ENCODE assay signal across 15 mouse cellular contexts in the genomic region with DNA sequence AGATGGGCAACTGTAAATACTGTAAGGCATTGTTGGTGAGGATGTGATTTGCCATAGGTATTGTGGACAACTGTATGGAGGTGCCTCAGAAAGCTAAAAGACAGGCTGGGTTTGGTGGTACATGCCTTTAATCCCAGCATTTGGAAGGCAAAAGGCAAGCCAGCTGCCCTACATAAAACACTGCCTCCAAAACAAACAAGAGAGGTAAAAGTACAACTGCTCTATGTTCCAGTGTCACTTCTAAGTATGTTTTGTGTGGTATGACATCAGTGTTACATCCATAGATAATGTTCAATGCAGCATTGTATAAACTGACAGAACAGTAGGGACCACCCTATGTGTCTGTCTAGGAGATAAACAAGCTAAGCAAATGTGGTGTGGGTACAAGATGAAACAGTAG. TPM values are rescaled to one million over a fixed set of nuclear protein-coding genes. Genes with fewer than 3 reads are reported as not detected.
A peak's percentile ranks its signal among the peaks of the same experiment; 100 is the strongest.
DNase-seq lines count a peak whose midpoint lies in the region; ATAC-seq and TF ChIP-seq lines count a peak whose summit lies in the region.
"Had no signal": no experiment of that assay in that cellular context is flagged by ENCODE, and none has a peak within 500 bp of the region (broad histone marks: within the 10 kb centered on the region; RNA-seq: fewer than 3 reads in every experiment).

No protein-coding gene starts in this region.

- no peak overlapping the region for H3K9ac ChIP-seq in liver, adult 2 months (ENCODE audit: low read depth, low read length)
- H3K9ac ChIP-seq in liver, embryonic 11.5 days (ENCODE audit: low read depth, low read length): no peak overlapping the region
- H3K9ac ChIP-seq: embryonic facial prominence, embryonic 13.5 days; embryonic facial prominence, embryonic 15.5 days; forebrain, embryonic 12.5 days had no signal

- no peaks in the 10 kb centered on the region for H3K27me3 ChIP-seq in liver, adult 2 months (ENCODE audit: control insufficient read depth, insufficient read depth, low read length)
- no peaks in the 10 kb centered on the region for H3K27me3 ChIP-seq in liver, embryonic 11.5 days (replicated peaks; ENCODE audit: control insufficient read depth, insufficient read depth, low read length)
- H3K27me3 ChIP-seq: embryonic facial prominence, embryonic 13.5 days; embryonic facial prominence, embryonic 15.5 days; forebrain, embryonic 12.5 days had no signal

- no peaks in the 10 kb centered on the region for H3K9me3 ChIP-seq in liver, embryonic 11.5 days (ENCODE audit: control insufficient read depth, low read length)
- H3K9me3 ChIP-seq: embryonic facial prominence, embryonic 13.5 days; embryonic facial prominence, embryonic 15.5 days; forebrain, embryonic 10.5 days; forebrain, embryonic 12.5 days had no signal

- no peak overlapping the region for H3K4me2 ChIP-seq in liver, embryonic 11.5 days
- H3K4me2 ChIP-seq: embryonic facial prominence, embryonic 13.5 days; embryonic facial prominence, embryonic 15.5 days; forebrain, embryonic 12.5 days had no signal

- intact Hi-C loops in gastrocnemius, adult 2 months (cut with DNase I): no loop called here

- no peaks in the 10 kb centered on the region; the same call in 1 of the 2 replicates for H3K4me1 ChIP-seq in liver, adult 2 months (ENCODE audit: control insufficient read depth, insufficient read depth, low read length)
- H3K4me1 ChIP-seq in liver, embryonic 11.5 days (replicated peaks; ENCODE audit: control insufficient read depth, insufficient read depth, low read length): no peaks in the 10 kb centered on the region
- H3K4me1 ChIP-seq: embryonic facial prominence, embryonic 15.5 days had no signal

- H3K36me3 ChIP-seq in liver, adult 2 months (ENCODE audit: control insufficient read depth, insufficient read depth, low read length): no peaks in the 10 kb centered on the region; the same call in none of the 2 replicates
- H3K36me3 ChIP-seq in liver, embryonic 11.5 days (ENCODE audit: control insufficient read depth, insufficient read depth, low read length): no peaks in the 10 kb centered on the region
- H3K36me3 ChIP-seq: forebrain, embryonic 12.5 days had no signal

- no peak for ATAC-seq in liver, embryonic 11.5 days (replicated peaks; ENCODE audit: low FRiP score)
- ATAC-seq: forebrain, embryonic 14.5 days; forebrain, embryonic 16.5 days had no signal

- TF ChIP-seq POLR2A in liver, adult 2 months (IDR thresholded peaks at IDR 0.05; ENCODE audit: extremely low read depth, insufficient read depth, low read length): no peak

- DNase-seq in gastrocnemius, adult 2 months: no peak
- DNase-seq in gastrocnemius, adult 18-20 months (ENCODE audit: low spot score): no peak
- peak; percentile 60 for DNase-seq in liver, adult 2 months (ENCODE audit: extremely low read depth, low read depth, low spot score)
- DNase-seq in liver, embryonic 11.5 days (ENCODE audit: low spot score): no peak
- DNase-seq: adrenal gland, adult 2 months; adrenal gland, postnatal 10 days; adrenal gland, postnatal 25 days; embryo, embryonic 11 days had no signal

- TF ChIP-seq CTCF in gastrocnemius, adult 2 months (IDR thresholded peaks at IDR 0.05): no peak
- TF ChIP-seq CTCF in liver, adult 2 months (IDR thresholded peaks at IDR 0.05; ENCODE audit: low read depth, low read length): no peak

- H3K4me3 ChIP-seq in gastrocnemius, adult 2 months: no peak overlapping the region
- no peak overlapping the region for H3K4me3 ChIP-seq in liver, adult 2 months (ENCODE audit: insufficient read depth, low read depth, low read length)
- no peak overlapping the region for H3K4me3 ChIP-seq in liver, embryonic 11.5 days (ENCODE audit: low read depth, low read length)
- H3K4me3 ChIP-seq: embryonic facial prominence, embryonic 13.5 days; embryonic facial prominence, embryonic 15.5 days; erythroblast, embryonic 14.5 days; forebrain, embryonic 10.5 days; forebrain, embryonic 12.5 days had no signal

- 0 out of 2 replicates have a peak overlapping the region, but pooled peaks have one; percentile 5 for H3K27ac ChIP-seq in gastrocnemius, adult 2 months
- H3K27ac ChIP-seq in liver, adult 2 months (replicated peaks; ENCODE audit: insufficient read depth, low read depth, low read length): no peak overlapping the region
- H3K27ac ChIP-seq in liver, embryonic 11.5 days (ENCODE audit: low read depth, low read length): no peak overlapping the region
- H3K27ac ChIP-seq: embryonic facial prominence, embryonic 13.5 days; embryonic facial prominence, embryonic 15.5 days; forebrain, embryonic 10.5 days; forebrain, embryonic 12.5 days had no signal

- H3K79me2 ChIP-seq in liver, adult 2 months (ENCODE audit: control insufficient read depth, insufficient read depth, low read length): no peaks in the 10 kb centered on the region

RNA-seq across cellular contexts. Expression of a gene that starts 58.3 kb away (rescaled TPM):
- 10 to 100 TPM; 60.3 to 74.6 TPM for total RNA-seq in gastrocnemius, adult 2 months (2021)
- total RNA-seq in gastrocnemius, adult 18-20 months (2021): 10 to 100 TPM; 61.8 to 77.7 TPM
- total RNA-seq in liver, adult 2 months (2014; rRNA removed): 106 and 117 TPM in 2 replicates
- 52.9 and 57.3 TPM in 2 replicates for polyA plus RNA-seq in liver, adult 2 months (2012; rRNA removed)
- polyA plus RNA-seq in liver, embryonic 11.5 days (2014; fragmentation: Nextera tagmentation; extraction: Ambion mirVana): 51.3 and 57.5 TPM in 2 replicates
